Mouse (Mus musculus) embryonic fibroblast, embryonic 13.5 days (primary cell): ENCODE data around the gene Gorasp1.

Source experiments
- CTCF ChIP-seq: IDR thresholded peaks from 2 replicates; pipeline ENCODE4 v1.5.1; 2011; ENCODE audit warnings: mild to moderate bottlenecking, control low read depth, low read length, moderate library complexity, borderline replicate concordance; ENCODE audit not compliant: insufficient read depth
- POLR2A ChIP-seq: IDR thresholded peaks from 2 replicates; pipeline ENCODE4 v1.6.1; 2011; ENCODE audit warnings: low read depth, mild to moderate bottlenecking, control low read depth, low read length, moderate library complexity

DNA sequence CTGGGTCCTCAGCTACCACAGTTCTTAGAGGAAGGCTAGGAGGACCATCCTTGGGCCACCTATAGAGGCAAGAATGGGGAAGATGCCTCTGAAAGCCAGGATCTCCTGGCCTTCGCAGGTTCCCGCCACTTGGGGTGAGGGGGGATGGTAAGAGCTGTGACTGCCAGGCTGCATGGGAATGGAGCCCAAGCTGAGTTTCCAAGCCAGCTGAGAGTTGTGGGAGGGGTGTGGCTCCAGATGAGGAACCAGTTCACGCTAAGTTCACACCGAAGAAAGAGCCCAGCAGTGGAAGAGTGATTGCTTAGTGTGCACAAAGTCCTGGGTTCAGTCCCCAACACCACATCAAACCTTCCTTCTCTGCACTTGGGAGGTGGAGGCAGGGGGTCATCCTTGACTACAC, 24.9 kb upstream of the Gorasp1 start:
- TF ChIP-seq POLR2A (no peak), CTCF (no peak)
